Mouse (Mus musculus): ENCODE data around the gene Fbxl22. TPM values are rescaled to one million over a fixed set of nuclear protein-coding genes. Genes with fewer than 3 reads are reported as not detected.
A peak's percentile ranks its signal among the peaks of the same experiment; 100 is the strongest.

Gene Fbxl22
- polyA plus RNA-seq (2015; fragmentation: Nextera tagmentation; extraction: Ambion mirVana), result 2.8 and 6.5 TPM in 2 replicates

DNA sequence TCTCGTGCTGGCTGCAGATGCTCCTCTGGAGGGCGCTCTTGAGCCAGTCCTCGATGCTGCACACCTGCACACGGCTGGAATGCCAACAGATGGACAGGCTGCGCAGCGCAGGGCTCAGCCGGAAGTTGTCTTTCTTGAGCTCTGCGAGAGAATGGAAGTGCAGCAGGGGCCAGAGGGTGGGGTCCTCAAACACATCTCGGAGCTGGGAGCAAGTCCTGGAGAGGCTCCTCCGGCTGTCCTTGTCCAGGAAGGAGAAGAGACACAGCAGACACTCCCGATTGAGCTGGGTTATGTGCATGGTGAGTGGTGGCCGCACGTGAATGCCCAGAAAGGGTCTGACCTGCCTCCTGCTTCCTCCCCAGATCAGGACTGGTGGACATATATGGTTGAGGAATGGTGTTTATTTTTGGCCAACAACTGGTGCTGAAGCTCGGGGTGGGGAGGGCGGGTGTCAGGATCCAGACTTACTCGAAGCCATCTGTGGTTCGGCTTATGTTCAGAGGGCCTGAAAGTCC lies at the start of gene Fbxl22:
Fbxl22 (minus strand) TSS at position 338 of the 515 bp plus-strand sequence.
- no peak within 1 kb of the TSS for H3K4me3 ChIP-seq (ENCODE audit: low read length)
- 64% methylated on average over 17 of the region's 17 CpGs for WGBS
- ATAC-seq (ENCODE audit: low FRiP score, low TSS enrichment), result no peak

DNA sequence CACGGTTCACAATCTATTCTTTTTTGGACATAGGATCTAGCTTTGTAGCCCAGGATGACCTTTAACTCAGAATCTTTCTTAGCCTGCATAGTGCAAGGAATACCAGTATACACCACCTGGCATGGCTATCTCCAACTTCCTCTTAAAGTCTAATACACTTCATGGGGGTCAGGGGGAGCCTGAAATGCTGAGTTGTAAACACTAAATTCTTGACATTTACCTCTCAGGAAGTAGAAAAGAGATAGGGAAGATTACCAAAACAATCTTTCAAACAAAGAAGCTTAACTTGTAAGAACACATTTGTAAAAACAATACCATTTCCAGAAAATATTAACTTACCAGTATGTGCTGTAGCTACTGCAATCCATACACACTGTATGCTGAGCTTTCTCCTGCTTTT lies 47.8 kb upstream of the Fbxl22 start:
- Histone ChIP-seq H3K9ac (replicated peaks; ENCODE audit: low read length) (no peak overlapping the region), H3K4me1 (ENCODE audit: insufficient read depth, low read length) (0 out of 2 replicates have a peak, but pooled peaks cover 5% of the 10 kb centered on the region), H3K36me3 (ENCODE audit: insufficient read depth, low read length) (0 out of 2 replicates have a peak, but pooled peaks cover 2% of the 10 kb centered on the region), H3K4me3 (ENCODE audit: low read length) (no peak overlapping the region), H3K4me2 (replicated peaks; ENCODE audit: low read depth, low read length) (no peak overlapping the region), H3K9me3 (ENCODE audit: low read length) (no peaks in the 10 kb centered on the region), H3K27ac (ENCODE audit: low read length) (no peak overlapping the region), H3K27me3 (ENCODE audit: insufficient read depth, low read length) (no peaks in the 10 kb centered on the region)
- ATAC-seq (ENCODE audit: low FRiP score, low TSS enrichment), result no peak
- 68% methylated on average over 1 of the region's 1 CpGs for WGBS

More for the DNA sequence above, at the start of gene Fbxl22:
- Histone ChIP-seq H3K4me2 (replicated peaks; ENCODE audit: low read depth, low read length) (no peak within 1 kb of the TSS), H3K27ac (ENCODE audit: low read length) (peak within 1 kb of the TSS; percentile 99), H3K9me3 (ENCODE audit: low read length) (no peaks in the 10 kb centered on the region), H3K36me3 (ENCODE audit: insufficient read depth, low read length) (peaks cover 40% of the 10 kb centered on the region), H3K4me1 (ENCODE audit: insufficient read depth, low read length) (peaks cover 33% of the 10 kb centered on the region), H3K9ac (replicated peaks; ENCODE audit: low read length) (no peak within 1 kb of the TSS; the same call in 1 of the 2 replicates), H3K27me3 (ENCODE audit: insufficient read depth, low read length) (no peaks in the 10 kb centered on the region)

DNA sequence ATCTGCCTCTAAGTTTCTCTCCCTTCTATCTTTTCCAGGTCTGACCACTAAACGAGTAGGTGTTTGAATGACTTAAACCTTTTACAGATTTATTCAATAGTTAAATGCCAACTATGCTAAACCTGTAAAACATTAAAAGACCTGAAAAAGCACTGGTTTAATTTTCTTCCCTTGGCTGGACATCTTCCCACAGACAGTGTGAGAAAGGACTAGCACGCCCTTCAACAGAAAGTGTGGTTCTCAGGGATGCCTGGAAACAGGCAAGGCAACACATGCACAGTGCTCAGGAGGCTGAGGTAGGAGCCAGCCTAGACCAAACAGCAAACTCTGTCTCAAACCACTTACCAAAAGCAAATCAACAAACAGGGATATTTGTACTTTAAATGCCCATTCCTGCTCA lies 47.1 kb upstream of the Fbxl22 start:
- Histone ChIP-seq H3K27ac (ENCODE audit: low read length) (0 out of 2 replicates have a peak overlapping the region, but pooled peaks have one; percentile 31), H3K9me3 (ENCODE audit: low read length) (no peaks in the 10 kb centered on the region), H3K4me2 (replicated peaks; ENCODE audit: low read depth, low read length) (no peak overlapping the region), H3K4me1 (ENCODE audit: insufficient read depth, low read length) (0 out of 2 replicates have a peak, but pooled peaks cover 5% of the 10 kb centered on the region), H3K4me3 (ENCODE audit: low read length) (no peak overlapping the region), H3K27me3 (ENCODE audit: insufficient read depth, low read length) (no peaks in the 10 kb centered on the region), H3K36me3 (ENCODE audit: insufficient read depth, low read length) (0 out of 2 replicates have a peak, but pooled peaks cover 2% of the 10 kb centered on the region), H3K9ac (replicated peaks; ENCODE audit: low read length) (no peak overlapping the region)
- ATAC-seq (ENCODE audit: low FRiP score, low TSS enrichment), result no peak
- 77% methylated on average over 2 of the region's 2 CpGs for WGBS

GRCm38 (mm10) chr9:66560728-66561127 lies 46.3 kb upstream of the Fbxl22 start:
- Histone ChIP-seq H3K4me2 (replicated peaks; ENCODE audit: low read depth, low read length) (no peak overlapping the region), H3K27ac (ENCODE audit: low read length) (0 out of 2 replicates have a peak overlapping the region, but pooled peaks have one; percentile 56), H3K27me3 (ENCODE audit: insufficient read depth, low read length) (no peaks in the 10 kb centered on the region), H3K36me3 (ENCODE audit: insufficient read depth, low read length) (0 out of 2 replicates have a peak, but pooled peaks cover 2% of the 10 kb centered on the region), H3K9ac (replicated peaks; ENCODE audit: low read length) (no peak overlapping the region), H3K9me3 (ENCODE audit: low read length) (no peaks in the 10 kb centered on the region), H3K4me3 (ENCODE audit: low read length) (no peak overlapping the region), H3K4me1 (ENCODE audit: insufficient read depth, low read length) (0 out of 2 replicates have a peak, but pooled peaks cover 5% of the 10 kb centered on the region)
- WGBS, result 36% methylated on average over 1 of the region's 1 CpGs
- no peak for ATAC-seq (ENCODE audit: low FRiP score, low TSS enrichment)

GRCm38 (mm10) chr9:66560295-66560694 lies 45.9 kb upstream of the Fbxl22 start:
- no peak overlapping the region for H3K4me2 ChIP-seq (replicated peaks; ENCODE audit: low read depth, low read length)
- no peak overlapping the region for H3K9ac ChIP-seq (replicated peaks; ENCODE audit: low read length)
- H3K27me3 ChIP-seq (ENCODE audit: insufficient read depth, low read length), result no peaks in the 10 kb centered on the region
- H3K27ac ChIP-seq (ENCODE audit: low read length), result no peak overlapping the region
- ATAC-seq (ENCODE audit: low FRiP score, low TSS enrichment), result no peak
- 42% methylated on average over 2 of the region's 2 CpGs for WGBS
- H3K4me3 ChIP-seq (ENCODE audit: low read length), result no peak overlapping the region
- no peaks in the 10 kb centered on the region for H3K9me3 ChIP-seq (ENCODE audit: low read length)
- 0 out of 2 replicates have a peak, but pooled peaks cover 5% of the 10 kb centered on the region for H3K4me1 ChIP-seq (ENCODE audit: insufficient read depth, low read length)
- 0 out of 2 replicates have a peak, but pooled peaks cover 2% of the 10 kb centered on the region for H3K36me3 ChIP-seq (ENCODE audit: insufficient read depth, low read length)

DNA sequence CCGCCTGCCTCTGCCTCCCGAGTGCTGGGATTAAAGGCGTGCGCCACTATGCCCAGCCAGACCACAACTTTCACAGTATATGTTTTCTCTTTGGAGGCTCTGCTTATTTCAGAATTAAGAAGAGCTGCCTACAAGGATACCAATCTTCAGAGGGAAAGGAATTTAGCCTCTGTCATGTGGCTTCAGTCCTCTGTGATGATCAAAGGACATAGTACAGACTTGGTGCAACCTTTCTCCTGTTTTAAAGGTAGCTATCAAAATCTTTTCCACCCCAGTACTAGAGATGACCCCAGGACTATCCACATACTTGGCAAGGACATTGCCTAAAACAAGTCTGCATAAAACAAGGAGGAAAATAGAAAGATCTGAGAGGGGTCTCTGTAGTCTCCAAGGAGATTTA lies 44.6 kb upstream of the Fbxl22 start:
- H3K27ac ChIP-seq (ENCODE audit: low read length), result 0 out of 2 replicates have a peak overlapping the region, but pooled peaks have one; percentile 15
- 92% methylated on average over 4 of the region's 4 CpGs for WGBS
- no peaks in the 10 kb centered on the region for H3K9me3 ChIP-seq (ENCODE audit: low read length)
- 0 out of 2 replicates have a peak, but pooled peaks cover 5% of the 10 kb centered on the region for H3K4me1 ChIP-seq (ENCODE audit: insufficient read depth, low read length)
- no peaks in the 10 kb centered on the region for H3K27me3 ChIP-seq (ENCODE audit: insufficient read depth, low read length)
- H3K36me3 ChIP-seq (ENCODE audit: insufficient read depth, low read length), result 0 out of 2 replicates have a peak, but pooled peaks cover 2% of the 10 kb centered on the region
- no peak for ATAC-seq (ENCODE audit: low FRiP score, low TSS enrichment)
- no peak overlapping the region for H3K4me3 ChIP-seq (ENCODE audit: low read length)
- H3K9ac ChIP-seq (replicated peaks; ENCODE audit: low read length), result no peak overlapping the region
- H3K4me2 ChIP-seq (replicated peaks; ENCODE audit: low read depth, low read length), result no peak overlapping the region

DNA sequence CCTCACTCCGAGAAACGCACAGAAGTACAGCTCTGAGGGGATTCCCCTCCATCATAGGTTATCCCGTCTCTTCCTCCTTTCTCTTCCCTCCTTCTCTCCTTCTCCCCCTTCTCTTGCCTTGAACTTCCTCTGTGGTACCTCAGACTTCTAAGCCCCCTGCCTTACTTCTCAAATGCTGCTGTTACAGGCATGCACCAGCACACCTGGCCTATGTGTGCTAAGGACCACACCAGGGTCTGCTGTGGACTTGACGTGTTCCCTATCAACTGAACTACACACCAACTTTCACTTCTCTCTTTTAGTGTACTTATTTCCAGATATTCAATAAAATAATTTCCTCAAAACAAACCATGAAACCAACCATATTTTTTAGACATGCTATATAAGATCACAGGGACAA lies 28.4 kb upstream of the Fbxl22 start:
- Histone ChIP-seq H3K9me3 (ENCODE audit: low read length) (no peaks in the 10 kb centered on the region), H3K27ac (ENCODE audit: low read length) (no peak overlapping the region), H3K4me1 (ENCODE audit: insufficient read depth, low read length) (no peaks in the 10 kb centered on the region), H3K27me3 (ENCODE audit: insufficient read depth, low read length) (no peaks in the 10 kb centered on the region), H3K4me3 (ENCODE audit: low read length) (no peak overlapping the region), H3K36me3 (ENCODE audit: insufficient read depth, low read length) (peaks cover 40% of the 10 kb centered on the region), H3K9ac (replicated peaks; ENCODE audit: low read length) (no peak overlapping the region), H3K4me2 (replicated peaks; ENCODE audit: low read depth, low read length) (no peak overlapping the region)
- ATAC-seq (ENCODE audit: low FRiP score, low TSS enrichment), result no peak
- WGBS, result 88% methylated on average over 4 of the region's 4 CpGs

DNA sequence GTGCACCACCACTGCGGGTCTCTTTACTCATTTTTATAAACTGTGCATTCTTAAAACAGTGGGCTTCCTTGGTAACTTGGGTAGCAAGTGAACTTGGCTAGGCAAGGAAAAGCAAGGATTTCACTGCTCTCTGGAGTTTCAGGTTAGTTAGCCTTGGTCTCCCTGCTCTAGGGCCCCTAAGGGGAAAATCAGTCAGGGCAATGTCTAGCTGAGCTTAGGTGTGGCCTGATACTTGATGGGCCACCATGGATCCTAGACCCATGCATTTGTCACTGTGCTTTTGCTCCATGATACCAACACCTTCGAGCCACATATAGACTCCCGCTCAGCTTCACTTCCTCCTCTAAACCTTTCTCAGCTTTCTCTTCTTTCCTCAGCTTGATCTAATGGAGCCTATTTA lies 7.2 kb upstream of the Fbxl22 start:
- Histone ChIP-seq H3K4me2 (replicated peaks; ENCODE audit: low read depth, low read length) (no peak overlapping the region), H3K27ac (ENCODE audit: low read length) (no peak overlapping the region), H3K9me3 (ENCODE audit: low read length) (no peaks in the 10 kb centered on the region), H3K4me1 (ENCODE audit: insufficient read depth, low read length) (no peaks in the 10 kb centered on the region), H3K9ac (replicated peaks; ENCODE audit: low read length) (no peak overlapping the region), H3K4me3 (ENCODE audit: low read length) (no peak overlapping the region), H3K27me3 (ENCODE audit: insufficient read depth, low read length) (no peaks in the 10 kb centered on the region), H3K36me3 (ENCODE audit: insufficient read depth, low read length) (peaks cover 61% of the 10 kb centered on the region)
- 98% methylated on average over 3 of the region's 3 CpGs for WGBS
- no peak for ATAC-seq (ENCODE audit: low FRiP score, low TSS enrichment)

- WGBS, result 93% methylated on average over 4 of the region's 4 CpGs
- H3K4me1 ChIP-seq (ENCODE audit: insufficient read depth, low read length), result no peaks in the 10 kb centered on the region
- H3K27me3 ChIP-seq (ENCODE audit: insufficient read depth, low read length), result no peaks in the 10 kb centered on the region
- ATAC-seq (ENCODE audit: low FRiP score, low TSS enrichment), result no peak
- no peak overlapping the region for H3K27ac ChIP-seq (ENCODE audit: low read length)
- H3K4me2 ChIP-seq (replicated peaks; ENCODE audit: low read depth, low read length), result no peak overlapping the region
- H3K9ac ChIP-seq (replicated peaks; ENCODE audit: low read length), result no peak overlapping the region
- H3K36me3 ChIP-seq (ENCODE audit: insufficient read depth, low read length), result peaks cover 65% of the 10 kb centered on the region
- H3K4me3 ChIP-seq (ENCODE audit: low read length), result no peak overlapping the region
- no peaks in the 10 kb centered on the region for H3K9me3 ChIP-seq (ENCODE audit: low read length)
Observed at GRCm38 (mm10) chr9:66520299-66520698, 5.9 kb upstream of the Fbxl22 start.

DNA sequence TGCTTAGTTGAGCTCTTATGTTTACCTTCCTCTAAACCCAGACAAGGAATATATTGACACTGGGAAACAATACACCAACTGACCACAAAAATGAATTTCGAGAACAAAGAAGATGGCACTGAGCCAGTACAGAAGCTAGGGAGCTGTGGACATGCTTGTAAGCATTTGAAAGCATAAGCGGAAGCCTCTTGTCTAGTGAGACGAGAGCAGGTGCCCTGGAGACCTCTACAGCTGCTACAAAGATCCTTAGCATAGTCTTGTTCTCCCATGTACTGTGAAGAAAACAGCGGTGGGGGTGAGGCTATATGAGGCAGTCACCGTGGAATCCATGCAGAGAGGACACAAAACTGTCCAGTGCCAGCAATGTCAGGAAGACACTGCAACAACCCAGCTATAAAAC lies 4.5 kb upstream of the Fbxl22 start:
- H3K9ac ChIP-seq (replicated peaks; ENCODE audit: low read length), result no peak overlapping the region
- peaks cover 9% of the 10 kb centered on the region for H3K4me1 ChIP-seq (ENCODE audit: insufficient read depth, low read length)
- no peak for ATAC-seq (ENCODE audit: low FRiP score, low TSS enrichment)
- H3K27me3 ChIP-seq (ENCODE audit: insufficient read depth, low read length), result no peaks in the 10 kb centered on the region
- no peak overlapping the region for H3K4me2 ChIP-seq (replicated peaks; ENCODE audit: low read depth, low read length)
- no peak overlapping the region for H3K4me3 ChIP-seq (ENCODE audit: low read length)
- 71% methylated on average over 5 of the region's 5 CpGs for WGBS
- H3K27ac ChIP-seq (ENCODE audit: low read length), result no peak overlapping the region
- H3K9me3 ChIP-seq (ENCODE audit: low read length), result no peaks in the 10 kb centered on the region
- peaks cover 60% of the 10 kb centered on the region for H3K36me3 ChIP-seq (ENCODE audit: insufficient read depth, low read length)
